Mouse (Mus musculus) hindbrain, embryonic 13.5 days (tissue): ENCODE results near the gene Mn1. TPM values are rescaled to one million over a fixed set of nuclear protein-coding genes. Genes with fewer than 3 reads are reported as not detected.

Experiments used
- ATAC-seq: fragments of 200-750 bp; cut with Nextera tagmentation; 2 replicates; pipeline ENCODE4 v1.8.0; 2017; ENCODE audit warnings: moderate TSS enrichment; ENCODE audit not compliant: low FRiP score
- H3K27ac ChIP-seq: fragments of 300-500 bp; sonication (generic); 2 replicates; pipeline ENCODE4 v1.5.1; 2015; ENCODE audit warnings: inconsistent platforms, mild to moderate bottlenecking, moderate library complexity
- H3K27me3 ChIP-seq: fragments of 300-500 bp; sonication (generic); 2 replicates; pipeline ENCODE4 v1.6.1; 2015; ENCODE audit warnings: mild to moderate bottlenecking, inconsistent platforms
- H3K36me3 ChIP-seq: fragments of 300-500 bp; sonication (generic); 2 replicates; pipeline ENCODE4 v1.6.1; 2015; ENCODE audit warnings: mild to moderate bottlenecking, inconsistent platforms
- H3K4me1 ChIP-seq: fragments of 300-500 bp; sonication (generic); replicated peaks from 2 replicates; pipeline ENCODE4 v1.6.1; 2015; ENCODE audit warnings: inconsistent platforms
- H3K4me2 ChIP-seq: fragments of 300-500 bp; sonication (generic); 2 replicates; pipeline ENCODE4 v1.6.1; 2015; ENCODE audit warnings: inconsistent platforms, mild to moderate bottlenecking, moderate library complexity
- H3K4me3 ChIP-seq: fragments of 300-500 bp; sonication (generic); 2 replicates; pipeline ENCODE4 v1.5.1; 2015; ENCODE audit warnings: mild to moderate bottlenecking, inconsistent platforms
- H3K9ac ChIP-seq: fragments of 300-500 bp; sonication (generic); 2 replicates; pipeline ENCODE4 v1.6.1; 2015; ENCODE audit warnings: mild to moderate bottlenecking, inconsistent platforms
- H3K9me3 ChIP-seq: fragments of 300-500 bp; sonication (generic); 2 replicates; pipeline ENCODE4 v1.6.1; 2016; ENCODE audit warnings: inconsistent platforms
- WGBS: fragments of 180-500 bp; shearing (Covaris S2); methylation state at CpG from one replicate; pipeline ENCODE4 v1.1.7; 2015; 5-methylcytosine and 5-hydroxymethylcytosine counted together
- polyA plus RNA-seq: library from polyadenylated mRNA; unstranded; fragments of >200 nt; fragmentation: Nextera tagmentation; extraction: Ambion mirVana; gene quantifications from 2 replicates; pipeline ENCODE4 v1.2.1, GENCODE M21; 2015

Gene Mn1
- 46.7 and 49.2 TPM in 2 replicates for polyA plus RNA-seq

GRCm38 (mm10) chr5:111416591-111417374, at the start of gene Mn1:
Gene Mn1, plus strand, starts transcription at chr5:111417362.
- Histone ChIP-seq H3K4me3 (peak within 1 kb of the TSS; percentile 93), H3K4me2 (peak within 1 kb of the TSS; percentile 99), H3K9me3 (no peaks in the 10 kb centered on the region), H3K36me3 (peaks cover 31% of the 10 kb centered on the region), H3K27me3 (peaks cover 13% of the 10 kb centered on the region; the same call in 1 of the 2 replicates), H3K9ac (peak within 1 kb of the TSS; percentile 100), H3K27ac (peak within 1 kb of the TSS; percentile 96), H3K4me1 (peaks cover 69% of the 10 kb centered on the region)
- under 1% methylated on average over 82 of the region's 88 CpGs for WGBS
- ATAC-seq, result peak; percentile 92

GRCm38 (mm10) chr5:111367937-111368517, 49.1 kb upstream of the Mn1 start:
- Histone ChIP-seq H3K27ac (peak overlapping the region; percentile 89), H3K9me3 (no peaks in the 10 kb centered on the region), H3K4me1 (peaks cover 42% of the 10 kb centered on the region), H3K36me3 (peaks cover 22% of the 10 kb centered on the region), H3K9ac (peak overlapping the region; percentile 39; the same call in 1 of the 2 replicates), H3K4me2 (no peak overlapping the region; the same call in 1 of the 2 replicates), H3K4me3 (no peak overlapping the region), H3K27me3 (no peaks in the 10 kb centered on the region)
- ATAC-seq, result no peak
- 50% methylated on average over 11 of the region's 11 CpGs for WGBS

- Histone ChIP-seq H3K4me2 (no peak overlapping the region), H3K4me3 (no peak overlapping the region), H3K36me3 (peaks cover 27% of the 10 kb centered on the region), H3K27ac (peak overlapping the region; percentile 89), H3K4me1 (peaks cover 42% of the 10 kb centered on the region), H3K27me3 (no peaks in the 10 kb centered on the region), H3K9me3 (no peaks in the 10 kb centered on the region), H3K9ac (peak overlapping the region; percentile 39; the same call in 1 of the 2 replicates)
- 25% methylated on average over 5 of the region's 5 CpGs for WGBS
- ATAC-seq, result peak; percentile 73
Measured at GRCm38 (mm10) chr5:111368576-111368975, 48.6 kb upstream of the Mn1 start.

GRCm38 (mm10) chr5:111375616-111376015, 41.5 kb upstream of the Mn1 start:
- Histone ChIP-seq H3K27ac (no peak overlapping the region), H3K4me3 (no peak overlapping the region), H3K9me3 (no peaks in the 10 kb centered on the region), H3K4me1 (peaks cover 4% of the 10 kb centered on the region; the same call in 1 of the 2 replicates), H3K4me2 (no peak overlapping the region), H3K9ac (no peak overlapping the region), H3K27me3 (no peaks in the 10 kb centered on the region), H3K36me3 (peaks cover 87% of the 10 kb centered on the region)
- ATAC-seq, result no peak
- 87% methylated on average over 4 of the region's 4 CpGs for WGBS

- Histone ChIP-seq H3K9me3 (no peaks in the 10 kb centered on the region), H3K9ac (no peak overlapping the region), H3K36me3 (peaks cover 89% of the 10 kb centered on the region), H3K27ac (no peak overlapping the region; the same call in 1 of the 2 replicates), H3K4me3 (no peak overlapping the region), H3K27me3 (no peaks in the 10 kb centered on the region), H3K4me1 (peaks cover 4% of the 10 kb centered on the region; the same call in 1 of the 2 replicates), H3K4me2 (no peak overlapping the region)
- ATAC-seq, result no peak
- 93% methylated on average over 24 of the region's 24 CpGs for WGBS
Measured at GRCm38 (mm10) chr5:111376276-111377020, 40.7 kb upstream of the Mn1 start.

GRCm38 (mm10) chr5:111378126-111378993, 38.8 kb upstream of the Mn1 start:
- Histone ChIP-seq H3K4me2 (no peak overlapping the region), H3K4me1 (peaks cover 4% of the 10 kb centered on the region; the same call in 1 of the 2 replicates), H3K27ac (no peak overlapping the region), H3K4me3 (no peak overlapping the region), H3K36me3 (peaks cover 83% of the 10 kb centered on the region), H3K27me3 (no peaks in the 10 kb centered on the region), H3K9me3 (no peaks in the 10 kb centered on the region), H3K9ac (no peak overlapping the region)
- no peak for ATAC-seq
- 81% methylated on average over 7 of the region's 7 CpGs for WGBS

GRCm38 (mm10) chr5:111383335-111383734, 33.8 kb upstream of the Mn1 start:
- no peaks in the 10 kb centered on the region for H3K27me3 ChIP-seq
- H3K4me2 ChIP-seq, result no peak overlapping the region
- no peaks in the 10 kb centered on the region; the same call in 1 of the 2 replicates for H3K4me1 ChIP-seq
- ATAC-seq, result no peak
- no peak overlapping the region for H3K4me3 ChIP-seq
- peaks cover 89% of the 10 kb centered on the region for H3K36me3 ChIP-seq
- H3K9ac ChIP-seq, result no peak overlapping the region
- H3K27ac ChIP-seq, result no peak overlapping the region
- no peaks in the 10 kb centered on the region for H3K9me3 ChIP-seq
- WGBS, result 86% methylated on average over 5 of the region's 5 CpGs

- no peak overlapping the region for H3K9ac ChIP-seq
- no peak overlapping the region for H3K27ac ChIP-seq
- H3K4me2 ChIP-seq, result no peak overlapping the region
- H3K4me1 ChIP-seq, result peaks cover 35% of the 10 kb centered on the region
- no peaks in the 10 kb centered on the region for H3K9me3 ChIP-seq
- H3K4me3 ChIP-seq, result no peak overlapping the region
- ATAC-seq, result no peak
- WGBS, result 83% methylated on average over 10 of the region's 10 CpGs
- peaks cover 37% of the 10 kb centered on the region for H3K36me3 ChIP-seq
- H3K27me3 ChIP-seq, result 0 out of 2 replicates have a peak, but pooled peaks cover 3% of the 10 kb centered on the region
Measured at GRCm38 (mm10) chr5:111390911-111391310, 26.3 kb upstream of the Mn1 start.

GRCm38 (mm10) chr5:111391485-111391884, 25.7 kb upstream of the Mn1 start:
- no peak overlapping the region for H3K4me3 ChIP-seq
- no peak overlapping the region for H3K27ac ChIP-seq
- no peak overlapping the region for H3K9ac ChIP-seq
- H3K9me3 ChIP-seq, result no peaks in the 10 kb centered on the region
- ATAC-seq, result no peak
- WGBS, result 85% methylated on average over 6 of the region's 6 CpGs
- 0 out of 2 replicates have a peak, but pooled peaks cover 3% of the 10 kb centered on the region for H3K27me3 ChIP-seq
- peaks cover 38% of the 10 kb centered on the region for H3K4me1 ChIP-seq
- peaks cover 32% of the 10 kb centered on the region for H3K36me3 ChIP-seq
- no peak overlapping the region for H3K4me2 ChIP-seq

GRCm38 (mm10) chr5:111393346-111394197, 23.6 kb upstream of the Mn1 start:
- H3K4me3 ChIP-seq, result no peak overlapping the region
- peak overlapping the region; percentile 74 for H3K27ac ChIP-seq
- H3K9me3 ChIP-seq, result no peaks in the 10 kb centered on the region
- ATAC-seq, result peak; percentile 83
- peaks cover 10% of the 10 kb centered on the region; the same call in 1 of the 2 replicates for H3K27me3 ChIP-seq
- 6% methylated on average over 17 of the region's 17 CpGs for WGBS
- H3K36me3 ChIP-seq, result peaks cover 14% of the 10 kb centered on the region; the same call in 1 of the 2 replicates
- H3K4me1 ChIP-seq, result peaks cover 44% of the 10 kb centered on the region
- H3K9ac ChIP-seq, result peak overlapping the region; percentile 26; the same call in 1 of the 2 replicates
- H3K4me2 ChIP-seq, result peak overlapping the region; percentile 50
